Mouse (Mus musculus) layer of hippocampus, adult 11-12 months (tissue): ENCODE measurements around the gene Clock.

Source experiments
- DNase-seq: peaks from one replicate; pipeline ENCODE4 v3.0.0; 2022; ENCODE audit warnings: low spot score

The Clock gene

GRCm38 (mm10) chr5:76304452-76305341 lies at the start of gene Clock:
Gene Clock, minus strand, starts transcription at chr5:76304792.
- DNase-seq, result peak; percentile 91

DNA sequence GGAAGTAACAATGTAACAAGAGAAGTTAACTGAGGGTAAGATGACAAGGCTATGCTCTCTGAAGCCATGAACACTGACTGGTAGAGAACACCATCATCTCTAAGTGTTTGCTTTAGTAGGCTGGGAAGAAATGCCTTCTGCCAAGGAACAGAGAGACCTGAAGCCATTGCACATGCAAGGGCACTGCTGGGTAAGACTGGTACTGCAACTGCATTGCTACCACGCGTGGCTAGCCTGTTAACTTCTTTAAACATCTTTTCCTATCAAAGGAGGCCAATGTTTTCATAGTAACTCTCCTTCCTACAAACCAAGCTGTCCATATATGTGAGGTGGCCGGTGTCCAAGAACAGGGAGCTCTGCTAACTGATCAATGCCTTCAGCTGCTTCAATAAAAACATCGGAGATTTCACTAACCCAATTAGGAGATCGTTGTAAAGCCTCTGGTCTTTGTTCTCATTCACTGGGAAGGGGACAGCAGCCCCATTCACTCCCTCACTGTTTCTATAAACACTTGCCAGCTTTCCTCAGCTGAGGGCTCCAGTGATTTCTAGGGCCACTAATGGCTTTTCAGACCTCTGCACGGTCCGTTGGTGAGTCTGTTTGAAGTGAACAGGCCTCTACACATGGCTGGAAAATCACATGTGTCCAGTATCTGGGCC lies 47.5 kb upstream of the Clock start:
- DNase-seq, result peak; percentile 11

- no peak for DNase-seq
Observed at GRCm38 (mm10) chr5:76351537-76351936, 46.9 kb upstream of the Clock start.

DNA sequence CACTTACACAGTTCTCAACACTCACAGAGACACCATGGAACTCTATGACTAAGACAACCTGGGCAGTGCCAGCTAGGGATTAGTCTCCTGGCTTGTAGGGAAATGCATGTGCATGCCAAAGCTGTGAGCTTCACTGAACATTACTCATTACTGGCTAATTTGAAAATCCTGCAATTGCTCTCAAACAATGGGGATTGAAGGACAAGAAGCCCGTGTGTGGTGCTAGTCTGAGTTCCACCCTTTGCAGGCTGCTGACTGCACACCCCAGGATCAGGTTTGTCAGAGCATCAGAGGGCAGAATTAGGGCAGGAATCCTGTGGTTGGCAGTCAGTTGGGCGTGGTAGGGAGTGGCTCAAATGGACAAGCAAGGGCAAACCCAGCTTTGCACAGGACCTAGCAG lies 41.5 kb upstream of the Clock start:
- peak; percentile 14 for DNase-seq

DNA sequence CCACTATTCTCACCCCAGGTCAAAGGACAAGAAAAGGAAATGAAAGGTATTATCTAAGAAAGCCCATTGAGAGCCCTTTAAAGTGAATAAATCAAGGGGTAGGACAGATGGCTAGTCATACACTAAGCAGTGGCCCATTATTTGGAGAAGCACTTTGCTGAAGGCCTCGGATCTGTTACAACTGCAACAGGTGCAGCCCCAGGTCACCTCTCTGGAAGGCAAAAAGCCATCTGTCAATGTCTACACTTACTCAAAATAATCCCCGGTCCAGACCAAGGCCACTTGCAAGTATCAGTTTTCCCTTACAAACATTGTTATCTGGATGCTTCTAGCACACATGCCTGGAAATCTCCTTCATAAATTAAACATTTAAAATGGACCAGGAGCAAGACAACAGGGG lies 36.3 kb upstream of the Clock start:
- DNase-seq, result no peak

- DNase-seq, result no peak
Observed at GRCm38 (mm10) chr5:76337100-76337499, 32.5 kb upstream of the Clock start.

- no peak for DNase-seq
Observed at GRCm38 (mm10) chr5:76333833-76334232, 29.2 kb upstream of the Clock start.

DNA sequence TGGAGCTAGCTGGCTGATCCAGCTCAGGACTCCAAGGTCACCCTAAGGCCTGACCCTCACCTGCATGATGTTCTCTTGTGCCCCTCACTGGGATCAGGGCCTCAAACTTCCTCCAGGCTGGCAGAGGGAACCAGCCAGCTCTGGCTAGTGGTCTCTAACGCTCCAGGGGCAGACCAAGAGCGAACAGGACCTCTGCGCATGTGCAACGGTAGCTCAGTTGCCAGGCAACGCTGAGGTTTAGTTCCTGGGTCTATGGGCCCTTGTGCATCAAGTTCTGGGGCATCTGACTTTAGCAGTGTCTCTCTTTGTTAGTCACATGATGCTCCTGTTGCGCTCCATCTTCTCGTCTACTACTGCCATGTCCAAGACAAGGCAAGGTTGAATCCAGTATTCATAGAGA lies 26.4 kb upstream of the Clock start, which contains the start of gene Pdcl2:
TSS of gene Pdcl2 (minus strand) at position 204 of the 400 bp plus-strand sequence.
- no peak for DNase-seq

GRCm38 (mm10) chr5:76327296-76327695 lies 22.7 kb upstream of the Clock start:
- DNase-seq, result peak; percentile 15

GRCm38 (mm10) chr5:76325113-76325512 lies 20.5 kb upstream of the Clock start:
- DNase-seq, result no peak

DNA sequence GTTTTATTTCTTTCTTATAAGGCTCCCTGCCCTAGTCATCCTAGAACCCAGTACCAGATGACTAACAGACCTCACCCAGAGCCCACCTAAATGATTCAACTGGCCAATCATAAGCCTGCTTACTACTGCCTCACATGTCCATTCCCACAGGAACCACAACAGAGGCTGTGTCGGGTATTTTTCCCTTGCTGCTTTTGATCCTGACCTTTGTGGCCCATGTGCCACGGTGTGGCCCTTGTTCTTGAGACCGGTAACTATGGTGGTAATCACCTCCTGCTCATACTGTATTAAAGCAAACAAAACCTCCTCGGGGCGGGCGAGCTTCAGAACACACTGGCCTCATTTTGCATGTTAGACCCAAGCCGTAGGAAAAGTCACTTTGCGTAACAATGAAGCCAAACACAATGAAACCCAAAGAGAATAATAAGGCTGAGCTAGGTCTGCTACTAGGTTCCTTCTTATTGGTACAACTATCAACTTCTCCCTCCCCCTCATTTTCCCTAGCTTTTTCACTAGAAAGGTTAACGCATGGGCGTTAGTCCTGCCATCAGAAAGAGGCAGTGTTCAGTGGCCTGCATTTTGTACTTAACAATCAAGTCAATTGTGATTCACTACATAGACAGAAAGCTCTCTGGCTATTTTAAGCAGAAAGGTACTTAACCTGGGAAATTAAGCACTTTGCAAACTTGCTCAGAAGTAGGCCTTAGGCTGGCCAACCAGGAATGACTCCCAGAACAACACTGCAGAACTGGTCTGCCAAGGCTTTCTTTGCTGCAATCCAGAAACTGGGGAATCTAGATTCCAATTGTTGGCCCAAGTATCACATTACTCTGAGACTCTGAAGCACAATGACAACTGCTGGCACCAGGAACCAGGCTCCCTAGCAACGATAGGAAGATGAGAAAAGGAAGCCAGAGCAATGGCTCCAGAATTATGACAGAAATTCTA lies 16.9 kb upstream of the Clock start:
- no peak for DNase-seq

- DNase-seq, result no peak
Observed at GRCm38 (mm10) chr5:76308206-76308605, 3.6 kb upstream of the Clock start.

DNA sequence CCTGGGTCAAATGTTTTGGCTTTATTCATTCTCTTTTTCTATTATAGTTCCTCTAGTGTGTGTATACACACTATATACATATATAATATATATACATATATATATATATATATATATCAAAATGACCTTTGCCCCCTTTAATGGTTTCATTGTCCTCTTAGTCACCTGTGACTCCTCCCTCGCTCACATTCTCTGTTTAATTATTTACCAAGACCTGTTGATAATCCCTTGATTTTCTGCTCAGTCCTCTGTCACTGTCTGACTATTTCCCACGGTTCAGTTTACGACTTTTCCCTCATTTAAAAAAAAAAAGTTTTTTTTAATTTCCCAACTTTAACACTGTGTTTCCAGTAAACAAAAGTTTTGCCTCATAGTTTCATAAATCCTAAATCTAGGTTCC lies 1.7 kb upstream of the Clock start:
- no peak for DNase-seq

- DNase-seq, result no peak
Observed at GRCm38 (mm10) chr5:76305616-76306015, 1.0 kb upstream of the Clock start.

GRCm38 (mm10) chr5:76303745-76304451 lies 694 bp downstream of the Clock start:
- peak; percentile 71 for DNase-seq

- no peak for DNase-seq
Observed at GRCm38 (mm10) chr5:76303379-76303744, 1.2 kb downstream of the Clock start.

DNA sequence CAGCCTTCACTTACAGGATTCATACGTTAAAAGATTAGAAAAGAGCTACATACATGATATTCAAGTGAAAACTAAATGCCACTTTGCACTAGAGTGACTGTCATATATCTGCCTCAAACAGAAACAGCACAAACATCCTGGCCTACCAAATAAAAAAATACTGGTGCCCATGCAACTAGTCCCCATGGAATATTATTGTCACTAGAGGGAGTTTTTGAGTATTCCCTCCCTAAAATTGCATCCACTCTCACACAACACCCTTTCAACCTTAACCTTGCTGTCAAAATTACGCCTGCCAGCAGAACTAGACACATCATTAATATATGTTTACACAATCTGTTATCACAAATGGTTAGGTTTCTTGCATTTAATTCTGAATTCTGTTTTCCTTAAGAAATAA lies 2.6 kb downstream of the Clock start:
- DNase-seq, result no peak

GRCm38 (mm10) chr5:76289234-76289691 lies 15.3 kb downstream of the Clock start:
- DNase-seq, result no peak

DNA sequence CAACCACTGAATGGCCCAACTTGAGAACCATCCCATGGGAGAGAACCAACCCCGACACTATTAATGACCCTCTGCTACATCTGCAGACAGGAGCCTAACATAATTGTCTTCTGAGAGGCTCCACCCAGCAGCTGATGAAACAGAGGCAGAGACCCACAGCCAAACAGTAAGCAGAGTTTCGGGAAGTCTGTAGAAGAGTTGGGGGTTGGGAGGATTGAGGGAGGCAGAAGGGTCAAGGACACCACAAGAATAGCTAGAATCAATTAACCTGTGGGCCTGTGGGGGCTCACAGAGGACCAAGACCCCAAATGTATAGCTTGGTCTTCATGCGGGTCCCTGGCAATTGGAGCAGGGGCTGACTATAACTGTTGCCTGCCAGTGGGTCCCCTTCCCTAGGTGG lies 16.3 kb downstream of the Clock start:
- DNase-seq, result no peak

DNA sequence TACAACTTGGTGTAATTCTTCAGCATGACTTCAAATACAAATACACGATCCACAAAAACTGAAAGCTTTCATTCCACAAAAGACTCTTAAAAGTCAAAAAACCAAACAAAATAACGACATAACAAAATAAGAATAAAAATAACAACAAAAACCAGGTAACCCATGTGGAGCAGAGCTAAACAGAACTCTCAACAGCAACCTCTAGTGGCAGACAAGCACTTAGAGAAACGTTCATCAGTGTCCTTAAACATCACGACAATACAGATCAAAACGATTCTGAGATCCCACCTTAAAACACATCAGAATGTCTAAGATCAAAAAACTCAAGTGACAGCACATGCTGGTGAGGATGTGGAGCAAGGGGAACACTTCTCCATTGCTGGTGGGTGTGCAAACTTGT lies 17.5 kb downstream of the Clock start:
- no peak for DNase-seq

DNA sequence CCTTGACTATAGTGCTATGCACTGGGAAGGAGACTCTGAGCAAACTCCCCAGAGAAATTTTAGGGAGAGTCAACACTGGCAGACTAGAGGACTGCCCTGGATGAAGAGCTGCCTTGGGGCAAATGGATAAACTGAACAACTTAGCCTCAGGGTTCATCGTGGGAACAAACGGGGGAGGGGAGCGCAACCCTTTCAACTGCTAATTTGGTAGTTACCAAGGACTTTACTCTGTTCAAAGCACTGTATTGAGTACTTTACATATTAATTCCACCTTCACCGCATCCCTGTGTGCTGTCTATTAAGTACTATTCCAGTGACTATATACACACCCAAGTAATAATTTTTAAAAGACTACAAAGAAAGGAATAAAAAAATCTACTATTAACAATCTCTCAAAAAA lies 18.9 kb downstream of the Clock start:
- DNase-seq, result no peak

GRCm38 (mm10) chr5:76283890-76284289 lies 20.7 kb downstream of the Clock start:
- DNase-seq, result no peak
